Comparison of ENCODE assay signal across 27 mouse cellular contexts in the genomic region with DNA sequence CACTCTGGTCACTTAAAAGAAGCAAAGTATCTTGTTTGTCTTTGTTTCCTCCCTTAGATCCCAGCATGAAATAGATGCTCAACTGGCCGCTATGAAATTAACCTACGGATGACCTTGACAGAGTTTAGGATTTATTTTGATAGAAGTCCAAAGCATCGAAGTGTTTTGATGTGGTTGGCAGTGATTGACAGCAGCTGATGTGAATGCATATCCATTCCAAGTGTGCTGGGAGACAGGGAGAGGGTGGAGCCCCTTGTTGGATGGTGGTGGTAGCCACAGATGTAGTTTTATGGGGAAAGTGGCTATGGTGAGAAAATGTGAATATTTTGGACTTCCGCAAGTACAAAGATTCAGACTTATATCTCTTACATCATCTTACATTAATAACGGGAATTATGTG.
"Had no signal": no experiment of that assay in that cellular context is flagged by ENCODE, and none has a peak within 500 bp of the region (broad histone marks: within the 10 kb centered on the region; RNA-seq: fewer than 3 reads in every experiment).

No protein-coding gene starts in this region.

- H3K27me3 ChIP-seq: forebrain, embryonic 15.5 days had no signal

- H3K9ac ChIP-seq: embryonic facial prominence, embryonic 12.5 days; embryonic facial prominence, embryonic 13.5 days; embryonic facial prominence, embryonic 15.5 days; forebrain, embryonic 12.5 days; forebrain, embryonic 13.5 days; forebrain, embryonic 15.5 days; forebrain, postnatal 0 days had no signal

- H3K9me3 ChIP-seq: forebrain, embryonic 13.5 days; forebrain, embryonic 15.5 days had no signal

- H3K36me3 ChIP-seq: embryonic facial prominence, embryonic 10.5 days; embryonic facial prominence, embryonic 12.5 days; embryonic facial prominence, embryonic 13.5 days; embryonic facial prominence, embryonic 15.5 days; forebrain, embryonic 10.5 days; forebrain, embryonic 12.5 days; forebrain, embryonic 15.5 days had no signal

- H3K4me2 ChIP-seq: embryonic facial prominence, embryonic 12.5 days; embryonic facial prominence, embryonic 13.5 days; embryonic facial prominence, embryonic 15.5 days; forebrain, embryonic 12.5 days; forebrain, embryonic 13.5 days; forebrain, embryonic 15.5 days had no signal

- ATAC-seq: forebrain, embryonic 13.5 days; forebrain, embryonic 14.5 days; forebrain, embryonic 15.5 days; forebrain, embryonic 16.5 days; forebrain, postnatal 0 days had no signal

- H3K4me3 ChIP-seq: embryonic facial prominence, embryonic 10.5 days; embryonic facial prominence, embryonic 12.5 days; embryonic facial prominence, embryonic 13.5 days; embryonic facial prominence, embryonic 15.5 days; erythroblast, embryonic 14.5 days; forebrain, embryonic 10.5 days; forebrain, embryonic 12.5 days; forebrain, embryonic 13.5 days; forebrain, embryonic 15.5 days; gastrocnemius, adult 2 months; heart, adult 2 months had no signal

- DNase-seq: cerebellum, adult 9-10 months; cerebellum, adult 9-11 months; cerebellum, postnatal 10 days; cerebellum, postnatal 14 days; cerebellum, postnatal 25 days; cerebellum, postnatal 36 days; embryo, embryonic 11 days; forebrain, postnatal 0 days; gastrocnemius, adult 2 months; gastrocnemius, postnatal 10 days; gastrocnemius, postnatal 14 days; gastrocnemius, postnatal 25 days; gastrocnemius, postnatal 36 days; heart, adult 11 months; heart, adult 18-20 months; heart, adult 2 months had no signal

- H3K27ac ChIP-seq: embryonic facial prominence, embryonic 10.5 days; embryonic facial prominence, embryonic 12.5 days; embryonic facial prominence, embryonic 13.5 days; embryonic facial prominence, embryonic 15.5 days; forebrain, embryonic 10.5 days; forebrain, embryonic 12.5 days; forebrain, embryonic 13.5 days; forebrain, embryonic 15.5 days; gastrocnemius, adult 2 months; heart, adult 2 months had no signal
